Mouse (Mus musculus) gastrocnemius, postnatal 14 days (tissue): ENCODE measurements around the gene Cox4i2. TPM values are rescaled to one million over a fixed set of nuclear protein-coding genes. Genes with fewer than 3 reads are reported as not detected.

Experiments used
- DNase-seq: peaks from one replicate; pipeline ENCODE4 v3.0.0; 2021; ENCODE audit warnings: mixed read lengths
- intact Hi-C: fragments of 180-260 bp; cut with DNase I; formaldehyde crosslinking; loops from one replicate; pipeline ENCODE4 v1.15.1; 2025; ENCODE audit warnings: low total_unique reads
- microRNA-seq, 2 experiments: library from miRNA; unstranded; fragments of <30 nt; microRNA quantifications; one replicate each; pipeline ENCODE4 v1.2.0; 2021
- total RNA-seq, 2 experiments: library from RNA; stranded (reverse); gene quantifications; 2 replicates each; pipeline ENCODE4 v1.2.3; 2021

The Cox4i2 gene
- total RNA-seq, 2 experiments from 2014 or later: 5.9 to 6.0 TPM

GRCm38 (mm10) chr2:152814213-152814874, 60.4 kb downstream of the Cox4i2 start:
- intact Hi-C loops: no loop called here
- no peak for DNase-seq

Small RNA genes within 50 kb of the gene (microRNA-seq; reads per million reads assigned to microRNA genes)
- gene Gm23802: 0 reads per million in 2 experiments

Other genes with a start within 250 kb of the Cox4i2 start
- gene Defb26, start 242.5 kb upstream of the Cox4i2 start, total RNA-seq: not detected
- not detected for gene Defb28, start 235.9 kb upstream of the Cox4i2 start, total RNA-seq
- gene Defb29, start 214.1 kb upstream of the Cox4i2 start, total RNA-seq: not detected
- not detected for gene Gm17416, start 184.8 kb upstream of the Cox4i2 start, total RNA-seq
- gene Defb21, start 181.4 kb upstream of the Cox4i2 start, total RNA-seq: not detected
- gene Defb19, start 173.9 kb upstream of the Cox4i2 start, total RNA-seq: not detected
- not detected for gene Defb45, start 154.8 kb upstream of the Cox4i2 start, total RNA-seq
- not detected for gene Defb36, start 149.8 kb upstream of the Cox4i2 start, total RNA-seq
- 1 to 10 TPM; 1.3 to 1.4 TPM for gene Defb25, start 131.1 kb upstream of the Cox4i2 start, total RNA-seq
- 1 to 10 TPM; 5.2 to 7.3 TPM for gene Rem1, start 127.2 kb upstream of the Cox4i2 start, total RNA-seq
- 10 to 100 TPM; 45.8 to 49.1 TPM for gene H13, start 84.7 kb upstream of the Cox4i2 start, total RNA-seq
- gene Mcts2, start 67.1 kb upstream of the Cox4i2 start, total RNA-seq: 10 to 100 TPM; 11.9 to 13.8 TPM
- 10 to 100 TPM; 12.5 to 17.3 TPM for gene Id1, start 17.9 kb upstream of the Cox4i2 start, total RNA-seq
- gene Bcl2l1, start 77.6 kb downstream of the Cox4i2 start, total RNA-seq: 10 to 100 TPM; 14.4 to 28.6 TPM
- gene Tpx2, start 93.8 kb downstream of the Cox4i2 start, total RNA-seq: 1 to 10 TPM; 4.1 to 4.7 TPM
- 100 to 1,000 TPM; 150 to 230 TPM for gene Mylk2, start 157.2 kb downstream of the Cox4i2 start, total RNA-seq
- gene Foxs1, start 179.0 kb downstream of the Cox4i2 start, total RNA-seq: 1 to 10 TPM; 4.2 to 5.6 TPM
- gene Dusp15, start 197.5 kb downstream of the Cox4i2 start, total RNA-seq: 1 to 10 TPM in 1 of 2 experiments, under 1 TPM in 1; 0.62 to 3.3 TPM
- gene Ttll9, start 208.3 kb downstream of the Cox4i2 start, total RNA-seq: not detected